Mouse (Mus musculus): ENCODE measurements around the gene Tmem116.

DNA sequence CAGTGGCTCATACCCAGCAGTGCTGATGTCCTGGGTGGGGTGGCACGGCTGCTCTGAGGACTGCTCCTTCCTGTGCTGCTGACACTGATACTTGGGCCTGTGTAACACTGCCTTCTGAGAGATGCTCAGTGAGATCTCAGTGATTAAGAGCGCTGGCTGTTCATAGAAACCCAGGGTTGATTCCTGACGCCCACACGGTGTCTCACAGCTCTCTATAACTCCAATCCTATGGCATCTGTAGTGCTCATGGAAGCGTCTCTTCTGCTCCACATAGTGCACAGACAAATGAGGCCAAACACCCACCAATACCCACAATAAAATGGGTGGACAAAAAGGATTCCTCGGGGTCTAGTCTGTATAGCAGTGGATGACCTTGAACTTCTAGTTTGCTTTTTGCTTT, 28.9 kb upstream of the Tmem116 start:
- TF ChIP-seq CTCF (conservative IDR thresholded peaks at IDR 0.05; ENCODE audit: low read length) (no peak), NANOG (IDR thresholded peaks at IDR 0.05; ENCODE audit: borderline replicate concordance, low read length) (no peak), POU5F1 (IDR thresholded peaks at IDR 0.05; ENCODE audit: borderline replicate concordance, low read length) (no peak)

Data from E14TG2a.4 (cell line).